Mouse (Mus musculus) ES-Bruce4 (cell line): ENCODE data around the gene Prpf4.

Experiments used
- CTCF ChIP-seq: IDR thresholded peaks from one replicate; pipeline ENCODE4 v1.8.1; 2011; ENCODE audit warnings: low read depth, low read length
- EP300 ChIP-seq: IDR thresholded peaks from 2 replicates; pipeline ENCODE4 v1.6.1; 2011; ENCODE audit warnings: low read depth, low read length; ENCODE audit not compliant: insufficient read depth
- POLR2A ChIP-seq: IDR thresholded peaks from one replicate; pipeline ENCODE4 v1.8.1; 2011; ENCODE audit warnings: low read length; ENCODE audit not compliant: insufficient read depth

- TF ChIP-seq CTCF (no peak), POLR2A (no peak), EP300 (no peak)
Observed at GRCm38 (mm10) chr4:62411606-62412005, 3.0 kb downstream of the Prpf4 start.
